Mouse (Mus musculus) spleen, adult 12 weeks (tissue): ENCODE measurements around the gene Rbfox1.

Experiments used
- DNase-seq: peaks from one replicate; pipeline ENCODE4 v3.0.0; 2022; ENCODE audit warnings: low spot score

Gene Rbfox1

GRCm38 (mm10) chr16:7039404-7040367 is 1154.5 kb downstream of the Rbfox1 start:
- no peak for DNase-seq

- DNase-seq = no peak
Measured at GRCm38 (mm10) chr16:7040691-7041090, 1155.5 kb downstream of the Rbfox1 start.

GRCm38 (mm10) chr16:7047421-7047820 is 1162.3 kb downstream of the Rbfox1 start:
- DNase-seq = no peak

- no peak for DNase-seq
Measured at GRCm38 (mm10) chr16:7049162-7049971, 1164.2 kb downstream of the Rbfox1 start.

GRCm38 (mm10) chr16:7050945-7051344 is 1165.8 kb downstream of the Rbfox1 start:
- DNase-seq = no peak

GRCm38 (mm10) chr16:7051991-7052390 is 1166.8 kb downstream of the Rbfox1 start:
- DNase-seq = no peak

- DNase-seq = no peak
Measured at GRCm38 (mm10) chr16:7052408-7052807, 1167.3 kb downstream of the Rbfox1 start.

- no peak for DNase-seq
Measured at GRCm38 (mm10) chr16:7057789-7058188, 1172.6 kb downstream of the Rbfox1 start.

GRCm38 (mm10) chr16:7058556-7058955 is 1173.4 kb downstream of the Rbfox1 start:
- DNase-seq = no peak

GRCm38 (mm10) chr16:7059596-7059995 is 1174.4 kb downstream of the Rbfox1 start:
- DNase-seq = no peak

- DNase-seq = no peak
Measured at GRCm38 (mm10) chr16:7060864-7061263, 1175.7 kb downstream of the Rbfox1 start.

- no peak for DNase-seq
Measured at GRCm38 (mm10) chr16:7062512-7062911, 1177.4 kb downstream of the Rbfox1 start.

- DNase-seq = no peak
Measured at GRCm38 (mm10) chr16:7067109-7067508, 1182.0 kb downstream of the Rbfox1 start.

GRCm38 (mm10) chr16:7069599-7069998 is 1184.4 kb downstream of the Rbfox1 start:
- DNase-seq = no peak

GRCm38 (mm10) chr16:7074786-7075185 is 1189.6 kb downstream of the Rbfox1 start:
- no peak for DNase-seq

GRCm38 (mm10) chr16:7075749-7076148 is 1190.6 kb downstream of the Rbfox1 start:
- DNase-seq = no peak

- no peak for DNase-seq
Measured at GRCm38 (mm10) chr16:7076305-7076704, 1191.2 kb downstream of the Rbfox1 start.

GRCm38 (mm10) chr16:7076707-7077106 is 1191.6 kb downstream of the Rbfox1 start:
- DNase-seq = no peak

GRCm38 (mm10) chr16:7081074-7081568 is 1196.0 kb downstream of the Rbfox1 start:
- no peak for DNase-seq

- DNase-seq = no peak
Measured at GRCm38 (mm10) chr16:7081684-7082255, 1196.6 kb downstream of the Rbfox1 start.

- DNase-seq = no peak
Measured at GRCm38 (mm10) chr16:7083937-7084336, 1198.8 kb downstream of the Rbfox1 start.
